Mouse (Mus musculus): ENCODE measurements around the gene Kcnh1. TPM values are rescaled to one million over a fixed set of nuclear protein-coding genes. Genes with fewer than 3 reads are reported as not detected.

Gene Kcnh1
- polyA plus RNA-seq, 1 experiment, result 0.25 TPM

DNA sequence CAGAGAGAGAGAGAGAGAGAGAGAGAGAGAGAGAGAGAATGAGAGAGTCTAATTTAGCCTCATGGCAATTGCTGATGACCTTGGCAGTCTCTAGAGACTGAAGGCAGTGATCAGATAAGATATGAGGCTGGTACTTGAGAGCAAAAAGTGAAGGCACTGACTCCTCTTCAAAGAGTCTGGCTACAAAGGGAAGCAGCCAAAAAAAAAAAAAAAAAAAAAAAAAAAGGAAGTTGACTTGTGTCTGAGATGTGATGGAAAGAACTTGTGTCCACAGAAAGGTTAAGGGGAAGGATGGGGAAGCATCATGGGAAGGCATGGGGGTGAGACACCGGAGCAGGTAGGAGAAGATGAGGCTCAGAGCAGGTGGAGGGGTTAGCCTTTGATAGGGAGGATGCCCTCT, 75.1 kb downstream of the Kcnh1 start:
- DNase-seq (ENCODE audit: low read depth, low spot score), result no peak
- 94% methylated on average over 1 of the region's 1 CpGs for WGBS

DNA sequence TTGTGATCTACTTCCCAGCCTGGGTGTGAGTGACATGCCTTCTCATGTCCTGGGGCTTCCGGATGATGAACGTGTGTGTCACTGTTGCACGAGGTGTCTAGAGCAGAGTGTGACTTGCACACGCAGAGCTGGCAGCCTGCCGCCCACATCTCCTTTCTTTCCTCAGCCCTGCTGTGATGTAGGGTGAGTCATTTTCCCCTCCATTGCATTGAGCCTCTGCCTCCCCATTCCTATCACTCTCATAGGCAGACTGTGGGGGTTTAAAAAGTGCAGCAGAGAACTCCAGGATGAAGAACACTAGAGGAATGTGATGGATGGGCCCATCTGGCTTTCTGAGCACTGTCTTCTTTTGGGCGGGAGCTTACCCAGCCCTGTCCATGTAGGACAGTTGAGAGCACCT, 76.4 kb downstream of the Kcnh1 start:
- WGBS, result 92% methylated on average over 6 of the region's 6 CpGs
- DNase-seq (ENCODE audit: low read depth, low spot score), result no peak

DNA sequence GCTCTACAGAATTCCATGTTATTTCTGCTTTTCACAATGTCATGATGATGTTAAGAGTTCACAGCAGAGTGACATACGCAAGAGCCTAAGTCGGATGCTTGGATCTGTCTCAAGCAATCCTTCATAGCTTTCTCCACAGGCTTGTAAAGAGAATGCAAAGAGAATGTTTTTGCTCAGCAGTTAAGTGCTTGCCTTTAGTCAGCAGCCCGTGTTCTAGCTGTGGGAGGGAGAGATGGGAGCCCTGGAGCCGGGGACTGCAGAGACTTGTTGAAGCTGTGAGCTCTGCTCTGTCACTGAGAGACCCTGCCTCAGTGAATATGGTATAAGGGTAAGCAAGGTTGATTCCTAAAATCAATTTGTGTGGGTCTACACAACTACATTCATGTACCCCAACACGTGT, 78.3 kb downstream of the Kcnh1 start:
- no peak for DNase-seq (ENCODE audit: low read depth, low spot score)
- 83% methylated on average over 5 of the region's 5 CpGs for WGBS

DNA sequence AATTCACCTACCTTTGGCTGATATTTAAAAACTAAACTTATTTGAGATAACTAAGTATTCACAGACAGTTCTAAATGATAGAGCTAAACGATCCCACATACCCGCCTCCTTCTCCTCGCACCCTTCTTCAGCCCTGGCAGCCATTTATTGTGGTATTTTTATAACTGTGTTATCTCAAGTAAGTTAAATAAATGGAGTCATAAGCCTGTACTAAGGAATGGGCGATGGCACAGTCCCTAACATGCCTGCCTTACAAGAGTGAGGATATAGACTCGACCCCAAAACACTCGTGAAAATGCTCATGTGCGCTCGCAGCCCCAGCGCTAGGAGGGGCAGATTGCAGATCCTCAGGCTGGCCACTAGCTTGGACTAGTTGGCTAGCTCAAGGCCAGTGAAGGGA, 79.3 kb downstream of the Kcnh1 start:
- 26% methylated on average over 9 of the region's 9 CpGs for WGBS
- no peak for DNase-seq (ENCODE audit: low read depth, low spot score)

DNA sequence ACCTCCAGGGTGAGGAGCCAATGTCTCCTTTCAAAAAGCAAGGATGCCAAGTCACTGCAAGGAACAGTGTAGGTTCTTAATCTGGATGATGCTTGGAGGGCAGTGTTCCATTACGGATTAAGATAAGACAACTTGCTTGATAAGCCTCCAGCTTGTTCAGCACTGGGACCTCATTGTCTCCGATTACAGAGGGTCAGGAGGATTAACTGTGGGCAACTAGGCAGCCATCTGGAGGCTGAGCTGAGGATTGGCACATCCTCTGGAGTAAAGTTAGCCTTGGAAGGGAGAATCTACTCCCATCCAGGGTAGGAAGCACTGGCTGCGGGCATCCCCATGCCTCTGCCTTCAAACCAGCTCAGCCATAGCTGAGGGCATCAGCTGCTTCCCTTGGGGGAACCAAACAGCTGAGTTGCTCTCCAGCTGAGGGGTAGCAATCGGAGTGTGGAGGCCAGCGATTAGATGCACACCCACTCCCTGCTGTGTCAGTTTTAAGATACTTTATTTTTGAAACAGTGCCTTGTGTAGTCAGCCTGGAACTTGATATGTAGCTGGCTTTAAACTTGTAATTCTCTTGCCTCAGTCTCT, 87.3 kb downstream of the Kcnh1 start:
- WGBS, result 83% methylated on average over 5 of the region's 5 CpGs
- no peak for DNase-seq (ENCODE audit: low read depth, low spot score)

DNA sequence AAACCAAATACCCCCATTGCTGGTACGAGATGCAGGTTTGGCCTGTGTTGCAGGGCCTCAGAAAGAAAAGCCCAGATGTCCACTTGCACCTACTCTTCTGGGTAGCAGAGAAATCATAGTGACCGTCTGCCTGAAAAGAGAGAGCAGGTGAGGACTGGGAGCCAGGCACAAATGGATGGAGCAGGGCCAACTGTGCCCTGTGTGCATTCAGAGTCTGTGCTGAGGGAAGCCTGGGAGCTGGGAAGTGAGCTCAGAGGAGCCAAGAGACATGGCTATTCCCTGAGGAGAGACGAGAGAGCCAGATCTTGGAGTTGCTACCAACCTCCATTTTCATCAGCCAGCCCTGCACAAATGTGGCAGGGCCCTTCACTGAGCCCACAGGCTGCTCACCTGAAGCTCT, 93.8 kb downstream of the Kcnh1 start:
- no peak for DNase-seq (ENCODE audit: low read depth, low spot score)
- 68% methylated on average over 3 of the region's 3 CpGs for WGBS

DNA sequence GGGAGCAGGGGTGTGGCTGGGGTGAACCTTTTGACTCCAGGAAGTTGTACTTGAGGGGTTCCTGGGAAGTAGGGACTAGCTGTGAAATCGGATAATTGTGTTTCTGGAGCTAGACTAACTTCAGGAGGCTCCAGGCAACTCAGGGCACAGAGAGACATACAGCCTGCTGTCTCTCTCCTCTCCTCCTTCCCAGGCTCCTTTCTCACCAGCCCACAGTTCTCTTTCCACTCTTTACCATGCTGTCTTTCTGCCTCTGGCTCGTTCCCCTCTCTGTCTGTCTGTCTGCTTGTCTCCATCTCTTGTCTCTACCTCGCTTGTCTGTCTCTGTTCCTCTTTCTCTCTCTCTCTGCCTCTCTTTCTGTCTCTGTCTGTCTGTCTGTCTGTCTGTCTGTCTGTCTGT, 94.4 kb downstream of the Kcnh1 start:
- no peak for DNase-seq (ENCODE audit: low read depth, low spot score)
- WGBS, result 62% methylated on average over 3 of the region's 3 CpGs

DNA sequence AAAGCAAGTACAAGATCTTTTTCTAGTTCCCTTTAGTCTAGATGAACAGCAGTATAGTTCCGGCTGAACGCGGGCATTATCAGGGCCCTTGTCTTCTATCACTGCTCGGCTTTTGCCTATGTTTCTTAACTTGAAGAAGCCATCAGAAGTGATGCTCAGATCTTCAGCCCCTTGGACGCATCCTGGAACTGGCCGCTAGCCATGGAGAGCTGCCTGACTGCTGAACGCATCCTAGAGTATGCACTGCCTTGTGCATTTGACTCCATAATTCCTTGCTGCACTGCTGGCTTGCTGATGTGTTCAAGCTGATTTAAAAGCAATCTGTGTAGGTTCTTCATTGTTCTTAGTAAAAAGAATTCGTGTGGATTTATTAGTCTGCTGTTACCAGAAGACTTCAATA, 97.9 kb downstream of the Kcnh1 start:
- DNase-seq (ENCODE audit: low read depth, low spot score), result no peak
- 90% methylated on average over 8 of the region's 8 CpGs for WGBS

DNA sequence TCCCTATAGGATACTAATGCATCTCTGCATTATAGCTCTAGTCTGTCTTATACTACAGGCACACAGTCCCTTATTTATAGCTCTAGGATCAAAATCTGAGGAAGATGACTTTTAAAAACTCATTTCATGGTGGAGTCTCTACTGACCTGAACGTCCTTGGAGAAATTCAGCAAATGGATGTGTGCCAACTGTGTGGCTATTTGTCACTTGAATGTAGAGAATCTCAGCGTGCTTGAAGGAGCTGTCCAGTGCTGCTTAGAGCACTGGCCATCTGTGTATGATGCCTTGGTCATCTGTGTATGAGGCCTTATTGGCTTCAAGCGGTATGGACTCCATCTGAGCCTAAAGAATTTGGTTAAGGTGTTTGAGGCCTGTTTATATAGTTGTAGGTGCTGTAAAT, 100.7 kb downstream of the Kcnh1 start:
- no peak for DNase-seq (ENCODE audit: low read depth, low spot score)
- 58% methylated on average over 3 of the region's 3 CpGs for WGBS

DNA sequence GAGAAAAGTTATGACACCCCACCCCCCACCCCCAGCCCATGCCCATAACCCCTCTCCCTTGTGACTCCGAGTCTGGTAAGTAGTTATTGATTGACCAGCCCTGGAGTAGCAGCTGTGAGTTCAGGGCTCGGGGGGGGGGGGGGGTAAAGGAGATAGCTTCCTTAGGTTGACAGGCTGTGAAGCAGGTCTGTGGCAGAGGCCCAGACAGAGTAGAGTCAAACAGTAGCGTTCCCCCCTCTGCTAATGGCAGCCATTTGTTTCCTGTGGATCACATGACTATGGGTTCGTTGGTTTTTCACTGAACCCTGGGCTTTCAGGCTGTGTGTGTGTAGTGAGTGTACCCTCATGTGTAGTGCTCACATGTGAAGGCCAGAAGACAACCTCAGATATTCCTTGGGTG, 102.8 kb downstream of the Kcnh1 start:
- 23% methylated on average over 4 of the region's 4 CpGs for WGBS
- DNase-seq (ENCODE audit: low read depth, low spot score), result no peak

DNA sequence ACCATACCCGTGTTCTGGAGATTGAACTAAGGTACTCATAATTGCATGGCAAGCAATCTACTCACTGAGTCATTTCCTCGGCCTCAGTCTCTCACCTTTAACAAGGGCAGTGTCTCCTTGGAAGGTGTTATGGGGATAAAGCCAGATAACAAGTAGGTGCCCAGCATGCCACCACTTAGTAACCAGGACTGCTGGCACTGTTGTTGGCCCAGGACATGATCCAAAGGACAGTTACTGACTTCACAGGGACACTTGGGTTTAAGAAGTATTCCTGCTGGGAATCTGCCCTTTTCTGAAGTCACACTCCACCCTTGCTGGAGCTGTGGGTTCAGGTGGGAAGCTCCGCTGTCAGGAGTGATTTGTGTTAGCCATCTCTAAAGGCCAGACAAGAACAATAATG, 103.3 kb downstream of the Kcnh1 start:
- WGBS, result 65% methylated on average over 3 of the region's 3 CpGs
- DNase-seq (ENCODE audit: low read depth, low spot score), result no peak

DNA sequence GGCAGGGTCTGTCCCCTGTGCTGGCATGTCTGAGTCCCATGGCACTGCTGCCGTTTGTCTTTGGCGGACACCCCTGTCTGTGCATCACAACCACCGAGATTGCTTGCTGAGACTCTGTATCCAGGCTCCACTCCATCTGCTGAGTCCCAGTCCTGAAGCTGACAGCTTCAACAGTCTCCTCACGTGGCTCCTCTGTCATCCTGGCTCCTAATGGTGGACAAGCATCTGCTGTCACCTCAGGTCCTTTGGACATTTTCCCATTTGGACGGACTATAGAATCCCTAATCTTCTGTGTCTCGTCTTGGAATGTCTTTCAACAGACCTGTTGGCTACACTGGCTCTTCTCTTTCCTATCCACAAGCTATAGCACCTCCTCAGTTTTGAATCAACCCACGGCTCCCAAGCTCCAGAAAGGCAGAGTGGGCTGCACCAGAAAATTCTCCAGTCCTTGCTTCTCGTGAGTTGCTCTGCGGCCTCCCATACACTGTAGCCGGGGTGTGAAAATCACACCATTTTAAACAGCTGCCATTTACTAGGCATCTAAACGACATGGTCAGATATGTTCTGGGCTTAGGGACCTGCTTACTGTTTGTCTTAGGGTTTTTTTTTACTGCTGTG, 104.8 kb downstream of the Kcnh1 start:
- WGBS, result 81% methylated on average over 11 of the region's 11 CpGs
- no peak for DNase-seq (ENCODE audit: low read depth, low spot score)

DNA sequence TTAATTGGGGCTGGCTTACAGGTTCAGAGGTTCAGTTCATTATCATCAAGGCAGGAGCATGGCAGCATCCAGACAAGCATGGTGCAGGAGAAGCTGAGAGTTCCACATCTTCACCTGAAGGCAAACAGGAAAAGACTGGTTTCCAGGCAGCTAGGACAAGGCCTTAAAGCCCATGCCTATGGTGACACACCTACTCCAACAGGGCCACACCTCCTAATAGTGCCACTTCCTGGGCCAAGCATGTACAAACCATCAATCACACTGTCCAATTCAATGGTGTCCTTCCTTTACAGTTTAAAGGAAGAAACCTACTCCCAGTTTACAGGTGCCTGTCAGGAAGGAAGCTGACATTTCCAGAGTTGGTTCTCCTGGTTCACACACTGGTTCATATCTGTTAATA, 105.3 kb downstream of the Kcnh1 start:
- DNase-seq (ENCODE audit: low read depth, low spot score), result no peak

DNA sequence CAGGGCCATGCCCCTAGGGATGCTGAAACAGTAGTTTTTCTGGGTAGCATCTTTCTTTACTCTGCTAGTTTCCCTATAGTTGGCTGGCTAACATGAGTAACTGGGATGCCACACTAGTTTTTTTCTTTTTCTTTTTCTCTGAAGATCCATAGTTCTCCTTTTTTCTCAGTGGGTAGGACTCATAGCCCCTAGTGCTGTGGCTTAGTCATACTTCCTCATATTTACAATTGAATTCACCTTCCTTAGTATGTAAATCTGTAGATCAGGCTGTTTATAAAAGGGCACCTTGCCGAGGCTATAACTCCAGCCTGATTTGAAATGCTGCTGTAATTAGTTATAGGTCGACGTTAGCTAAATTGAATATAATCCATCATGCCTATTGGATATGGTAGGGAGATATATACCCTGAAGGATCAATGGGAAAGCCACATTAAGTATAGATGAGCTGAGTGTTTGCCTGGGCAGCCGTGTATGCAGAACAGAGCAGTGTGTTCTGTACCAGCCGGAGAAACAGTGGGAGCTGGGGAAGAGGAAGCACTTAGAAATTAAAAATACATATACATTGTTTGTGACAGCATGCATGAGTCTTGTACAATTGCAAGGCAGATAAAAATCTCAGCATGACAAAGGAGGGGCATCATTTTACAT, 107.0 kb downstream of the Kcnh1 start:
- WGBS, result 57% methylated on average over 5 of the region's 5 CpGs
- DNase-seq (ENCODE audit: low read depth, low spot score), result no peak

DNA sequence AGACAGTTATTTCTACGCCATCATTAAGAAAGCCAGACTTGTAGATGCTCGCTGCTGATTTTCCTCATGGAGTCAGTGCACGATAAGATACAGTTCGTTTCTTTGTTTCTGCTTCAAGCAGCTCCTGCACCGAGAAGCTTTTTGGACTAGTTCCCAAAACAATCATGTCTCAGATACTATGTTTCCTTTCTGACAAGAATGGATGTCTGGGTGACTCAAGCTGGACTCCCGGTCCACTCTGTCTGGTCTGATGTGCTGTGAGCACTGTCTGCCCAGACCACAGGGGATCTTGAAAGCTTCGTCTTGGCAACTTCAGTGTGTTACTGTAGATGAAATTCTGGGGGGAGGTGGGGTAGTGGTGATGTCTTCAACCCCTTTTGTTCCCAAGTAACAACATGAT, 109.8 kb downstream of the Kcnh1 start:
- no peak for DNase-seq (ENCODE audit: low read depth, low spot score)
- WGBS, result 53% methylated on average over 7 of the region's 7 CpGs

DNA sequence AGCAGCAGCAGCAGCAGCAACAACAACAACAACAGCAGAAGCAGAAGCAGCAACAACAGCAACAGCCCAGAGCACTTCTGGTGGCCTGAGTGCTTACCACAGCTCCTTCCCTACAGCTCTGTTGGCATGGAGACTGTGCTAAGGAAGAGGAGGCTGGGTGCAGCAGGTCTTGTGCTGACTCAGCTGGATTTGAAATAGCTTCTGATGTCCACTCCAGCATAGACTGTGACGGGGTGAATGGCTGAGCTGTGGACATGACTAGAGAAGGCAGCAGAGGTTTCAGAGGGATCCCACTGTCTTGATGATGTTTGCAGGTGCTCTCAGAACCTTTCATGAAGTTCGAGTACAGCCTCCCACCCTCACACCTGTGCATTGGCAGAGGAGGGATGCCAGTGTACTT, 113.0 kb downstream of the Kcnh1 start:
- no peak for DNase-seq (ENCODE audit: low read depth, low spot score)
- WGBS, result 74% methylated on average over 2 of the region's 2 CpGs

DNA sequence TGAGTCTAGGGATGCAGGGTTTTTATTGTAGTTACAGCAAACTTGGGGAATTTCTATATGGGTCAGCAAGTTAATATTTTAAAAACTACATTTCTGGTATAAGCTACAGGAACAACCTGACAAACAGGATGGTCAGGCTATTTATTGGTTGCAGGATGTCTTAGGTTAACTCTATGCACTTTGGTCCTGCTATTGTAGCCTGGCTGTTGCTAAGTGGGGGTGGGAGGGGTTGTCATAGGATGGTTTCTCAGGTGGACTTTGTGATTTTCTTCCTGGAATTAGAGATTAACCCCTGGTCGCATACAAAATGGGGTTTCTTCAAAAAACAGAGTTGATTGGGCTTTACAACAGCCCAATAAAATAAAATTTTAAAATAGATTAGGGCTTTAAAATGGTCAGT, 114.6 kb downstream of the Kcnh1 start:
- no peak for DNase-seq (ENCODE audit: low read depth, low spot score)
- 33% methylated on average over 1 of the region's 1 CpGs for WGBS

DNA sequence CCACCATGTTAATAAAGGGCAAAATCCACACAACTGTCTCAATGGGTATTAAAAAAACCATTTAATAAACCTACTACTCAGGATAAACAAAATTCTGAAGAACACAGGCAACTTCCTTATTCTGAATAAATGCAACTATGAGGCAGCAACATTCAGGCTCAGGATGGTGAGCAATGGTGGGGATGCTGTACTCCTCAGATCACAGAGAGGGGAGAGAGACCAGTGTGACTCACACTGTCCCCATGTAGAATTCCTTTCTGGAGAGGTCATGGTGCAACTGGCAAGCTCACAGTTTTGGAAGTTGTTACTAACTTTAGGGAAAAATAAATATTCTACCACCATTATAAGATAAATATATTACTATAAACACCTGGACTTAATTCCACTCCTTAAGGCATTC, 116.5 kb downstream of the Kcnh1 start:
- DNase-seq (ENCODE audit: low read depth, low spot score), result no peak

DNA sequence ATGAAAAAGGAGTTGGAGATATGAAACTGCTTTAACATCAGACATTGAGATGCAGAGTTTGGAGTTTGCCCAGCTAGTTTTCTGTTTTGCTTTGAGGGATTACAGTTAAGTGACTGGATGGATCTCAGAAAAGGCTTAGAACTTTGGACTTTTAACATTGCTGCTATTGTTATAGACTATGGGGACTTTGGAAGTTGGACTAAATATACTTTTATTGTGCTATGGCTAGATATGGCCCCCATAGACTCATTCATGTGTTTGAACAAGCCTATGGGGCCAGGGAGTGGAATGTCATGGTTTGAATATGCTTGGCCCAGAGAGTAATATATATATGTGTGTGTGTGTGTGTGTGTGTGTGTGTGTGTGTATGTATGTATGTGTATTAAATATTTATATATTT, 120.7 kb downstream of the Kcnh1 start:
- DNase-seq (ENCODE audit: low read depth, low spot score), result peak; percentile 52

DNA sequence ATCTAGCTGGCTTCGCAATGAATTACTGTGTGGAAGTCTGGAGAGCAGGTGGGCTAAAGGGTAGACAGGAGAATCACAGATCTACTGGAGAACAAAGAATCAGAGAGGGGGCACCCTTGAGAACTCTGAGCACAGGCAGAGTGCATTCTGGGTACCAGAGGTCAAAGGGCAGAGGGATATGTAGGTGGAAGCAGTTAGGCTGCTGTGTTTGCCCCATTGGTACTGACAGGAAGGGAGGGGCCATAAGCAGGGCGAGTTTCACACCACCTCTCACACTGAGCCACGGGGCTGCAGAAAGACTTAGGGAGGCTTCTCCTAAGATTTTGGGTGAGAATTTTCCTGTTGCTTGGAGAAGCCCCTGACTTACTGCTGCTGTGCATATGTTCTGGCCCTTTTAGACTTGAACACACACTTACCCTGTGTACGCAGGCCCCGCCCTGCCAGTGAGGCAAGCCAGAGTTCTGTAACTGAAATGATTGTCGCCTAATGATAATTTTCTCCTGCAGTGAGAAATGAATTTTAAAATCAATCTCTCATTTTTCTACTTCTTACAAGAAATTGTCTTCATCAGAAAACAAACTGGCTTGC, 121.4 kb downstream of the Kcnh1 start:
- 34% methylated on average over 6 of the region's 6 CpGs for WGBS
- DNase-seq (ENCODE audit: low read depth, low spot score), result peak; percentile 48

DNA sequence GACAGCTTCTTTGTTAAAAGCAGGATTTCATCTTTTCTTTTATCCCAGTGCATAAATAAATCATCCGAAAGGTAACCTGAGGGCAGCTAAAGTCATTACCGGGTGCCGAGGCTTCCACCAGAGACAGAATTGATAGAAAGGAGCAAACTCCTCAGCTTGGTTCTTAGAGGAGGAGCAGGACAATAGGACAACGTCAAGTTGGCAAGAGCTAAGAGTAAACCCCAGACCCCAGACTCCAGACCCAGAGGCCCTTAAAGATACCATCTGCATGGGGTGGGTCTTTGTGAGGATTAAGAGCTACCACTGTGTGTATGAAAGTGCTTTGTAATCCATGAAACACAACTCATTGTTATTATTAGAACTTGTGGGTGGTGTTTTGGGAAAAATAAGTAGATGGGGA, 121.9 kb downstream of the Kcnh1 start:
- WGBS, result 36% methylated on average over 4 of the region's 4 CpGs
- DNase-seq (ENCODE audit: low read depth, low spot score), result no peak
